Mouse (Mus musculus): Measurements from ENCODE around the gene Tmc7.

The Tmc7 gene

DNA sequence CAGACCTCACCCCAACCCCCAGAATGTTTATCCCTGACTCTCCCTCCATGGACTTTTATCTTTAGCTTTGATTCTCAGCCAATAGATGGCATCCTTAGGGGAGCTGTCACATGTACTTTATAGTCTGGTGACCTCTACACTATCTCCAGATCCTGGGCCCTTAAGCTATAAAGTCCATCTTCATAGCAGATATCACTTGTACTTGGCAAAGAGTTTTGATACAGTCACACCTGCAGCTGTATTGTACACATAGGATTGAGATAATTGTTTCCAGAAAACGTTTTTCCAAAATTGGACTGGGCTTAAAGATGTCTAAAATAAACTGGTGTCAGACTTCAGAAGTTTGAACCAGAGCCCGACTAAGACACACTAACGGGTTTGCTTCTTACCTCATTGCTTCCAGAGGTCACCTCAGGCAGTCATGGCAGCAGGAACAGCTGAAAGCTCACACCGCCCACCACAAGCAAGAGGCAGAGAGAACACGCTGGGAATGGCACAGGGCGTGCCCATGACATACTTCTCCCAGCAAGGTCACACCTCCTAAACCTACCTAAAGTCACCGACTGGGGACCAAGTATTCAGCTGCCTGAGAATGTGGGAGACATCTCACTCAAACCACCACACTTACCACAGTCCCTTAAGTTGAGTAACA lies 84.6 kb downstream of the Tmc7 start:
- no peak for DNase-seq (ENCODE audit: low spot score)

DNA sequence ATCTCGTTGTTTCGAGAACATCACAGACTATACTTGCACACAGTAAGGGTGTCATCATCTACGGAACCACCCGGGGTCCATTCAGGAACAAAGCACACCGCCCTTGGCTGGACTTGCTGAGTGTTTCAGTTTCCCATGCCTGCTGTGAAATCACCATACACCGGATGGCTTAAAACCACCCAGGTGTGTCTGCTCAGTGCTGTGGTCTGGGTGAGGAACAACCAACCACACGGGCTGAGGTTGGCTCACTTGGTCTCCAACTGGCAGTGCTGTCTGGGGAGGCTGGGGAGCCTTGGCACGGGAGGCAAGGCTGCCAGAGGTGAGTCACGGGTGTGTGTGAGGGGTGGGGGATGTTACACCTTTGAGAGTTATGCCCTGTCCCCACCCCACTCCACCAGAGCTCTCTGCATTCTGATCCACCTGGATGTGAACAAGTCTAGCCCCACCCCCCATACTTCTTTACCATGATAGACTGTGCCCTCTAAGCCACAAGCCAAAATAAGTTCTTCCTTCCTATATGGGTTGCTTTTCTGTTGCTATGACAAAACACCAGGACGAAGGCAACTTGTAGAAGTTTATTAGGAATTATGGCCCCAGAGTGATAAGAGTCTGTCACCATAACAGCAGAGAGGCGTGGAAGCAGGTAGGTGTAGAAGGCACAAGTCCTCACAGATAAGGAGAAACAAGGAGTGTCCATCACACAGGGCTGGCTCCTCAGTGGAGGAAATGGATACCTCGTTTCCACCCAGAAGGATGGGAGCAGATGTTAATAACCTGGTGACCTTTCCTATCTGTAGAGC lies 85.4 kb downstream of the Tmc7 start:
- no peak for DNase-seq (ENCODE audit: low spot score)

DNA sequence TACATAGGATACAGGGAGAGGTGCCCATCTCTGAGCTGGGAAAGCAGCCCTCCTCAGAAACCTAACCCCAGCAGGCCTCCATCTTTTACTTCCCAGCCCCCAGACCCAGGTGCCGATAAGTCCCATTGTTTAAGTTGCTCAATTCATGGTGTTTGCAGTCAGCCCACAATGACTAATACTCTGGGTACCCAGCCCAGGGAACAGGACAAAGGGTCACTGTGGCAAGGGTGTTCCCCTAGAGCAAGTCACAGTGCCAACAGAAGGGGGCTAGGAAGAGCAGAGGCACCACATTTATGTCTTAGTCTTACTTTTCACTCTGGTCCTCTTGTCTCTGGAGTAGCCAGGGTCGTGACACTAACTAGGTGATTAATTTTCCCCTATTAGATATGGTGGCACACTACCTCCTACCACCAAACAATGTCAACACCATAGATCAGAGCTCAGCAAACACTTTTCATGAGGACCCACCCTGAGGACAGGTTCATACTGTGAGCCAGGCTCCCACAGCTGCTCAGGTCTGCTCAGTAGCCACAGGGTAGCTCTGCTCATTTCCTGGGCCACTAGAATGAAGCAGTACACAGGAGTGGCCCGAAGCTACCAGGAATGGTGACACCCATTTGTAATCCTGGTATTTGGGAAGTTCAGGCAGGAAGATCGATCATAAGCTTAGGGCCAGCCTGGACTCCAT lies 89.5 kb downstream of the Tmc7 start:
- no peak for DNase-seq (ENCODE audit: low spot score)

DNA sequence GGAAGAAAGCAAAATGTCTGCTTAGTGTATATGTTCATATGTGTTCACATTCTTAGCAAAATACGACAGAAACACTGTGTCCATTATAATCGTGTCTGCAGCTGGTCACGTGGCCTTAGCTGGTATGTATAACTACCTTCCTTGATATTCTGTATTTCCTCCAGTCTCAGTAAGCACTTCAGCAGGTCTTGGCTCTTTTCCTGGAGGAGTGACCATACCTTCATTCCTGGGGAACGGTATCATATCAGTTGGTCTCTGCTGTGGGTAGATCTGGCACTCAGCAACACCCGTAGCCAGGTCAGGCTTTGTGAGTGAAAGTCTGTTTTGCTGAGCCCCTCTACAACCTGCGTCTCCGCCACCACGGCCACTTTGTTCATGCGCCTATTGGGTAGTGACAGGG lies 90.6 kb downstream of the Tmc7 start:
- DNase-seq (ENCODE audit: low spot score) = no peak

DNA sequence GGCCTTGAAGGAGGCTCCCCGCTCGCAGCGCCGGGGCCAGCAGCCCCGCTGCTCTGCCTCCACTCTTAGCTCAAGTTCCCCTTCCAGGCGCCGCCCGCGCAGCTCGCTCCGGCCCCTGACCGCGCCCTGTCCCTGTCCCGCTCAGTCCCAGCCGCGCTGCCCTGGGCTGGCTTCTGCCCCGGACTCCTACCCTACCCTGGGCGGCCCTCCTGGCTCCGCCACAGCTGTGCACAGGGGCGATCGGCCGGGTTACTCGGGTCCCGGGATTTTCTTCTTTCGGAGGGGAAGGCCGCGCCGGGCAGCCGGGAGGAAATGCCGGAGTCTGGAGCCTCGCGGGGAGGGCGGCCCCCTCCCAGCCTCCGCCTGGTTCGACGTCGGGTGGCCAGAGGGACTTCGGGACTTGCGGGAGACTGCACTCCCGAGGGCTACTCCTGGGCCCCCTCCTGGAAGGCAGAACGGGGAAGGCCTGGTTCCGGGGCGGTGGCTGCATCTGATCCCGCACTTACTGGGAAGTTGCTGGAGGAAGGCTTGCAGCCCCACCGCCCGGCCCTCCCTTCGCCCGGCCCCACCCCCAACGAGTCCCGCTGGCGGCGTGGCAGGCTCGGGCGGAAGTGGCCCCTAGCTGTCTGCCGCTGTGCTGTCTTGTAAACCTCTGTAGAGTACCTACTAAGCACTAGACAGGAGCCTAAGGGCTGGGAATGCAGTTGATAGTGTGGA lies 92.9 kb downstream of the Tmc7 start, which contains the start of gene Itpripl2:
Gene Itpripl2 (minus strand): TSS at position 545 of the 717 bp plus-strand sequence.
- peak; percentile 74 for DNase-seq (ENCODE audit: low spot score)

DNA sequence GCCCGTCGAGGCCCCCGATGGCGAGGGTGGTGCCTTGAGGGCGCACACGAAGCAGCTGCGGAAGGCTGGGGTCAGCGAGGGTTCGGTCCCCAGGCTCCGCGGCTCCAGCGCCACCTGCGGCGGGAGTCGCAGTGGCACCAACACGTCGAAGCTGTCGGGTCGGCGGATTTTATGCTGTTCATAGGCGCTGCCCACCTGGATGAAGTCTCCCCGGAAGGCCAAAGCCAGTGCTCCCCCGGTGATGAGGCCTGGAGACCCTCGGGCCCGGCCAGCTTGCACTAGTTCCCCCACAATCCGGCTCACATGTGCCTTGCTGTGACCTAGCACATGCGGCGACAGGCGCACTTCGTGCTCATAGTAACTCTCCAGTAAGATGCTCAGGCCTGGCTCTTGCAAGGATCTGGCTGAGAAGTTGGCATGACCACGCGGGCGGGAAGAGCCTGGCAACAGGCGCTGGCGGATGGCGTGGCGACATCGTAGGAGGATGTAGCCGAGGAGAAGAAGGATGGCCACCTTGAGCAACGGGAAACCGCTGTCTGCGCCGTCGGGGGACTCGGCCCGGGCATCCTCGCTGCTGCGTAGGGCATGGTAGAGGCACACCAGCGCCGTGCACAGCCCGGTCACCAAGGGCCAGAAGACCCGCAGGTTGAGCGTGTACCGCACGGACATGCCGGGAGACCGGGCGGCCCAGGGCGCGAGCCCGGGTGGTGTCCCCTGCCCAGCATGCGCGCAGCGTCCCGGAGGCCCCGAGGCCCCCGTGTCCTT lies 93.7 kb downstream of the Tmc7 start:
- peak; percentile 43 for DNase-seq (ENCODE audit: low spot score)

DNA sequence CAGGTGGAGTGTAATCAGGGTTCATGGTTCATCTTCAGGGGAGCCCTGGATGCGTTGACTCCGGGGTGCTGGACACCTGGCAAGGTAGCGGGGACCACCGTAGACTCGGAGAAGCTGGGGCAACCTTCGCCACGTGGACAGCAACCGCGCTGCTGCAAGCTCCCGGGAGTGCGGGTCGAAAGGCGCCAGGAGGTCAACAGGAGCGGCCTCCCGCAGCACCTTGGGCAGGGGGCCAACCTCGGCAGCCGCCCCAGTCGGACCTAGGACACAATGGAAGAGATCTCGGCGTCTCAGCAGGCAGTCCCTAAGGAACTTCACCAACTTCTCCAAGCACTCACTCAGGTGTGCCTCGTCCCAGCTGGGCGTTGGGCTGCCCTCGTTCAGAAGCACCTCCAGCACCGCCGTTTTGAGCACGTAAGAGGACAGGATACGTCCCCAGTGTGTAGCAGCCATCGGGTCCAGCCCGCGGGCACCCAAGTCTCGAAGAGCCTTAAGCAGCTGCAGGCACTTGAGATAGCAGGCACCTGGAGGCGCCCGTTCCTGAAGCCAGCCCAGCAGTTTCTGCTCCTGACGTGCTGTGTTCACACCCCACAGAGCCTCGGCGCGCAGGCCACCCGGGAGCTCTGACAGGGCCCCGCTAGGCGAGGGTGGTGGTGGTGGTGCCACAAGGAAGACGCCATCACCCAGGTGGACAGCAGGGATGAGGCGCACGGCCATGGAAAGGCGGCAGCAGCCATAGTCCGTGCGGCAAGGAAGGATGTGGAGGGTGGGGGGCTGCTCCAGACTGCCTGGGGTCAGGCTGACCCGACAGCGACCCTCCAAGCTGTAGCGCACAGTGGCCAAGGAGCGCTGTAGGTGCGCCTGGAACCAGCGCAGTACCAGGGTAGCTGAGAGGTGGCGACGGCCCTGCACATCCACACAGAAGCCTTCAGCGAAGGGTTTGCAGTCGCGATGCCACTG lies 94.5 kb downstream of the Tmc7 start:
- DNase-seq (ENCODE audit: low spot score) = peak; percentile 18

DNA sequence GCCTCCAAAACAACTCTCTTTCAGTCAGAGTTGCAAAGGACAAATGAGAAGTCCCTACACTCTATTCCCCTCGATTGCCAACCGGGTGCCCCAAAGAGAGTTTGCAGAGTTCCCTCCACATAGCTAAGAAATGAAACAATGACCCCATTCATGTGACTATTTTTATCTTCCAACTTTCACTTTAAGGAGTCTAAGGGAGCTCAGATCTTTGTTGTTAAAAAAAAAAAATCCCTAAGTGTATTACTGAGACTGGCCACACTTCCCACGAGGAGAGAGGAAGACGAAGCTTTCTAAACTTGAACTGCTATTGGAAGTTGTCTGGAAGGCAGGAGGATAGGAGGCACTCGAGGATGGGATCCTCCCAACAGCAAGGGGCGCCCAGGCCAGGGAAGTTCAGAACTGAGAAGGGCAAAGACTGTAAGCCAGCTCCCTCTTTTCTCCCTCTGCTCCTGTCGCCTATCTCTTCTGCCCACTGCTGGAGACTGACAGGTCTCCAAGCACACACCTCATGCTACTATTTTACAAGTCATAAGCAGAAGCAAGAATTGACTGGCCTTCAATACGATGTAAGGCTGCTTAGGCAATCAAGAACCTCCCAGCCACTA lies 96.4 kb downstream of the Tmc7 start:
- DNase-seq (ENCODE audit: low spot score) = no peak

DNA sequence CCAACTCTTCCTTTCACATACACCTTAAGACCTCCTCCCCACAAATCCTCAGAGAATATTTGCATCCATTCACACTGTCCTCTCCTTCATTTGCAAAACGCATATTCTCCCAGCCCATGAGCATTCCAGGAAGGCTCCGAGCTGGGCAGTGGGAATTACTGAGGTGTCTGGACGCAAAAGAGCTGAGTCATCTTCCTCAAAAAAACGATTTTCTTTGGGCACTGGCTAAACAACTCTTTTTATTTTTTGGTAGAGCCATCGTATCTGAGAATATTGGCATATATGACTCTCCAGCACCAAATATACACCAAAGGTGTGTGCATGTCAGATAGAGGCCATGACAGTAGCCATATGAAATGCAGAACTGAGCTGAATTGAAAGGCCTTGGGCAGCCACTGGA lies 97.6 kb downstream of the Tmc7 start:
- no peak for DNase-seq (ENCODE audit: low spot score)
